Mouse (Mus musculus): ENCODE results near the gene Fam196a.

DNA sequence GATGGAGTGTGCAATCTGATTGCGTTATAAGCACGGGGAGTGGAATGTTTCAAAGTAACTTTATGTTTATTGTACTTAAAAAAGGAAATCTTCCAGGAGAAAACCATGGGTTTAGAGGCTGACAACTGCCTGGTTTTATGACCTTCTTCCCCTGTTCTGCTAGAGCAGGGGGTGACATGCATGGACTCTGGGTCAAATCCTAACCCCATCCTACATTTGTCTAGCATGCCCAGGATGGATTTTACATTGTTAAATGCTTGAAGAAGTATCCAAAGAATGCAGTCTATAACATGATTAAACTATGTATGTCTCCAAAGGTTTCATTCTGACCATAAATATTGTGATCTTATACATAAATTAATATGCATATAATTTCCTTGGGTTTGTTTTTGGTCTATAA, 38.8 kb downstream of the Fam196a start:
- TF ChIP-seq HCFC1 (IDR thresholded peaks at IDR 0.05; ENCODE audit: borderline replicate concordance, insufficient read depth, low read length) (no peak), MAFK (IDR thresholded peaks at IDR 0.05; ENCODE audit: insufficient read depth, low read depth, low read length) (no peak)
